Mouse (Mus musculus) layer of hippocampus, postnatal 25 days (tissue): Measurements from ENCODE around the gene Zfp65. TPM values are rescaled to one million over a fixed set of nuclear protein-coding genes. Genes with fewer than 3 reads are reported as not detected.
"Not testable (repeated sequence)": the region's sequence is repeated elsewhere in the genome, so short reads cannot be mapped to it uniquely, and the experiment has no call there.

ENCODE experiments used
- DNase-seq, 2 experiments: peaks; one replicate each; pipeline ENCODE4 v3.0.0; 2022; ENCODE audit warnings: mixed read lengths in 2 of 2, low spot score in 1 of 2; ENCODE audit errors: extremely low spot score in 1 of 2
- total RNA-seq, 2 experiments: library from RNA; stranded (reverse); gene quantifications; 2 replicates each; pipeline ENCODE4 v1.2.3; 2021

Zfp65 gene
- 10 to 100 TPM; 14.7 to 15.1 TPM for total RNA-seq

- DNase-seq: peak; percentile 43 to 46
These were observed at the start of gene Zfp65 for GRCm38 (mm10) chr13:67728641-67729318. Zfp65 (minus strand) TSS chr13:67729173.

GRCm38 (mm10) chr13:67763031-67763768 lies 34.2 kb upstream of the Zfp65 start:
- DNase-seq: no peak

GRCm38 (mm10) chr13:67759966-67760365 lies 31.0 kb upstream of the Zfp65 start:
- DNase-seq: no peak

- DNase-seq: no peak
These were observed 26.8 kb upstream of the Zfp65 start for GRCm38 (mm10) chr13:67755761-67756160.

GRCm38 (mm10) chr13:67754333-67755306 lies 25.6 kb upstream of the Zfp65 start, which contains the start of gene Zfp85:
Zfp85 (minus strand) TSS chr13:67755228.
- DNase-seq: peak; percentile 44 to 50

- DNase-seq: no peak
These were observed 14.9 kb upstream of the Zfp65 start for GRCm38 (mm10) chr13:67743896-67744295.

GRCm38 (mm10) chr13:67742941-67743340 lies 14.0 kb upstream of the Zfp65 start:
- no peak for DNase-seq

GRCm38 (mm10) chr13:67734391-67734790 lies 5.4 kb upstream of the Zfp65 start:
- DNase-seq: not testable (repeated sequence)

GRCm38 (mm10) chr13:67729441-67729840 lies 468 bp upstream of the Zfp65 start:
- DNase-seq: peak in 1 of 2 experiments; percentile 16

- DNase-seq: no peak
These were observed 867 bp downstream of the Zfp65 start for GRCm38 (mm10) chr13:67728106-67728505.

- not testable (repeated sequence) for DNase-seq
These were observed 3.6 kb downstream of the Zfp65 start for GRCm38 (mm10) chr13:67725331-67725730.

GRCm38 (mm10) chr13:67723848-67724479 lies 5.0 kb downstream of the Zfp65 start:
- DNase-seq: peak; percentile 65 to 84

GRCm38 (mm10) chr13:67686971-67687370 lies 42.0 kb downstream of the Zfp65 start, which contains the start of gene Zfp738:
Zfp738 (minus strand) TSS chr13:67687071.
- DNase-seq: no peak

GRCm38 (mm10) chr13:67683841-67684240 lies 45.1 kb downstream of the Zfp65 start:
- not testable (repeated sequence) for DNase-seq

GRCm38 (mm10) chr13:67682959-67683735 lies 45.8 kb downstream of the Zfp65 start:
- DNase-seq: peak; percentile 58 to 70

GRCm38 (mm10) chr13:67674902-67675301 lies 54.1 kb downstream of the Zfp65 start:
- no peak for DNase-seq
